10 mouse cellular contexts compared by ENCODE assay signal in the genomic region with DNA sequence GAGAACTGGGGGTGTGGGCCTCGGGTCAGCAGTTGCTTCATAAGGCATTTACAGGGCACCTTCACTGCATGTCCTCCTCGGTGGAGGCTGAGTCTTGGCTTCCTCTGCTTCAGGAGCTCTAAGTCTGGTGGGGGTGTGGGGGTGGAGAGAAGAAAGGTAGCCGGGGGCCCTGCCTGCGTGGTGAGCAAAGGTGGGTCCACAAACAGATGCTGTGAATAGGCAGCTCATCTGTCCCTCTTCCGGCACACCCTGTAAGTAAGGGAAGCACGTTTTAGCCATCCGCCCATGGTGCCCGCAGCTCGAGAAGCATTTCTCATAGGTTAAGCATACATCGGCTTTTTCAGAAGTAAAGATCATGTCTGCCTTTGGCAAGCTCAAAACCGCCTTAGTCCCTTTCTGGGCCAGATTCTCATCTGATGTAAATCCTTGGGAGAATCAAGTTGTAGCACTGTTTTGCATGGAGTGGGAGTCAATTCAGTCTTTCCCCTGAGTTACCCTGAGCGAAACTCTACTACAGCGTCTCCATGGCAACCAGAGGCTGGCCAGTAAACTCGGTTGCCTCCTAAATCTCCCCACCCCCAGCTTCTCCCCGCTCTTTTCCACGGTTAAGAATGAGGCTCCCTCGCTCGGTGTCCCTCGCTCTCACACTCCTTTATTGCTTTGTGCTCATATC.
DNase-seq lines count a peak whose midpoint lies in the region; ATAC-seq lines count a peak whose summit lies in the region.
"Had no signal": no experiment of that assay in that cellular context is flagged by ENCODE, and none has a peak within 500 bp of the region (broad histone marks: within the 10 kb centered on the region; RNA-seq: fewer than 3 reads in every experiment).

No protein-coding gene starts in this region.

- intact Hi-C loops in left cerebral cortex, postnatal 10 days (cut with DNase I) = loop anchor here (2.0 kb wide), 1 partner anchor 134 kb away; no protein-coding TSS in a partner anchor

- H3K4me1 ChIP-seq in heart, embryonic 11.5 days (ENCODE audit: control insufficient read depth, insufficient read depth, low read length) = peaks cover 9% of the 10 kb centered on the region; the same call in 1 of the 2 replicates
- H3K4me1 ChIP-seq in neural tube, embryonic 15.5 days = peaks cover 23% of the 10 kb centered on the region

- no peak overlapping the region for H3K9ac ChIP-seq in heart, embryonic 11.5 days (ENCODE audit: low read depth, low read length)
- no peak overlapping the region for H3K9ac ChIP-seq in neural tube, embryonic 15.5 days (replicated peaks)

- 34% methylated on average over 19 of the region's 19 CpGs for WGBS in heart, embryonic 11.5 days (ENCODE audit: insufficient replicate concordance)
- WGBS in neural tube, embryonic 15.5 days = 18% methylated on average over 19 of the region's 19 CpGs

- DNase-seq in heart, adult 9 months (ENCODE audit: low spot score in 2 of 2) = no peak
- DNase-seq in adrenal gland, postnatal 14 days = peak; percentile 64
- DNase-seq in left cerebral cortex, postnatal 10 days (ENCODE audit: extremely low spot score in 1 of 2, low spot score in 2 of 2) = peak; percentile 83 to 88
- DNase-seq in spleen, postnatal 4 days (ENCODE audit: low spot score in 2 of 2) = no peak

- H3K36me3 ChIP-seq in heart, embryonic 11.5 days (ENCODE audit: control insufficient read depth, insufficient read depth, low read length) = no peaks in the 10 kb centered on the region
- no peaks in the 10 kb centered on the region for H3K36me3 ChIP-seq in neural tube, embryonic 15.5 days

- no peak overlapping the region for H3K4me3 ChIP-seq in heart, embryonic 11.5 days (ENCODE audit: low read depth, low read length)
- H3K4me3 ChIP-seq in neural tube, embryonic 15.5 days (replicated peaks) = no peak overlapping the region
- H3K4me3 ChIP-seq: myocyte had no signal

- H3K27me3 ChIP-seq in heart, embryonic 11.5 days (ENCODE audit: control insufficient read depth, insufficient read depth, low read length) = no peaks in the 10 kb centered on the region
- H3K27me3 ChIP-seq in neural tube, embryonic 15.5 days (replicated peaks) = no peaks in the 10 kb centered on the region
- H3K27me3 ChIP-seq: CH12.LX had no signal

- no peak for ATAC-seq in heart, embryonic 11.5 days (replicated peaks; ENCODE audit: insufficient number of reproducible peaks, low FRiP score, low TSS enrichment)
- peak; percentile 92 for ATAC-seq in frontal cortex, adult (ENCODE audit: low TSS enrichment)
- peak; percentile 85 for ATAC-seq in neural tube, embryonic 15.5 days (ENCODE audit: low FRiP score)
- no peak for ATAC-seq in activated CD4-positive, CD25-positive, alpha-beta regulatory T cell, adult 4 months

- peak overlapping the region; percentile 33; the same call in 1 of the 2 replicates for H3K4me2 ChIP-seq in heart, embryonic 11.5 days
- peak overlapping the region; percentile 40 for H3K4me2 ChIP-seq in neural tube, embryonic 15.5 days

- no peak overlapping the region for H3K27ac ChIP-seq in heart, embryonic 11.5 days (ENCODE audit: low read depth, low read length)
- peak overlapping the region; percentile 63 for H3K27ac ChIP-seq in neural tube, embryonic 15.5 days (replicated peaks)

- H3K9me3 ChIP-seq in heart, embryonic 11.5 days (replicated peaks; ENCODE audit: control insufficient read depth, low read length) = no peaks in the 10 kb centered on the region
- no peaks in the 10 kb centered on the region for H3K9me3 ChIP-seq in neural tube, embryonic 15.5 days (replicated peaks)

Comparison
In these comparisons a context has a peak if more than half of its experiments do, and no peak if none do; other contexts are left out.
1. ATAC-seq: peak in frontal cortex, adult (single experiment) and neural tube, embryonic 15.5 days (single experiment); none in heart, embryonic 11.5 days (single experiment) and activated CD4-positive, CD25-positive, alpha-beta regulatory T cell, adult 4 months (single experiment).
2. DNase-seq: peak in adrenal gland, postnatal 14 days (single experiment) and left cerebral cortex, postnatal 10 days (2 of 2); none in heart, adult 9 months (0 of 2) and spleen, postnatal 4 days (0 of 2).